Mouse (Mus musculus) WW6 (cell line): ENCODE measurements at regions not wholly inside any gene's neighbourhood (a gene's known extent, or its start where the extent isn't known, plus 50 kb on each side); places are given as distances from the start of the nearest gene placed in this dataset.
"Not testable (repeated sequence)": the region's sequence is repeated elsewhere in the genome, so short reads cannot be mapped to it uniquely, and the experiment has no call there.

Source experiments
- DNase-seq: peaks from one replicate; pipeline ENCODE4 v3.0.0-alpha.2; 2013; ENCODE audit warnings: low read depth, low spot score

DNA sequence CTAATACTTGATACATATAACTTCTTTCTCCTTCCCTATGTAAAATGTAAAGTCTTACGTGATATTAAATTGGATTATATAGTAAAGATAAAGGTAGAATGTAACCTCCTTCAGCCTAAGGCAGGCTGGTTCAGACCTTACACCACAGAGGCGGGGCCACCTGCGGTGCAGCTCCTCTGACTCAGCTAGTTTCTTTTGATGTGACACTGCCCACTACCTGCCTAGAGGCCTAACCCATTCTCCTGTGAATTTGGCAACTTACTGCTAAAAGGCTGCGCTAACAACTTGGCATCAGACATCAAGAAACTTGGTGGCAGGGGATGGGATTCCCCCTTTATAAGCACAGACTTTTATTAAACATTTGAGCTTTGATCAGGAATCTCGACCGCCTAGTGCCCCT is 74.5 kb downstream of the Aasdhppt start:
- DNase-seq, result no peak

DNA sequence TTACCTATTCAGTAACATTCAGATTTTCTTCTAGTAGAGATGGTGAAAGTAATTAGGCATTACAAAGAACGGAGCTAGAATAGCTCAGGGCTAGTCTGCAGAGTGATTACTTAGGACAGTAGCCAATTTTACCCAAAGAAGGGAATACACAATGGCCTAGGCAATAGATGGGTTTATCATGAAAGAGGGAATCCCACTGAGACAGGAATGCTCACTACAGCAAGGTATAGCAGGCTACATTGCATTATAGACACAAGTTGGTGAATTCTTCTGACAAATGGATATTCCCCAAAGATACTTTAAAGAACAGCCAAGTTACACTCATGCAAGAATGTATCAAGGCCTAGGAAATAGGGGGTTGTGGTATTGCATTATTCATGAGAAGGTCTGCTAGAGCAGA is 94.7 kb downstream of the Aasdhppt start:
- not testable (repeated sequence) for DNase-seq

DNA sequence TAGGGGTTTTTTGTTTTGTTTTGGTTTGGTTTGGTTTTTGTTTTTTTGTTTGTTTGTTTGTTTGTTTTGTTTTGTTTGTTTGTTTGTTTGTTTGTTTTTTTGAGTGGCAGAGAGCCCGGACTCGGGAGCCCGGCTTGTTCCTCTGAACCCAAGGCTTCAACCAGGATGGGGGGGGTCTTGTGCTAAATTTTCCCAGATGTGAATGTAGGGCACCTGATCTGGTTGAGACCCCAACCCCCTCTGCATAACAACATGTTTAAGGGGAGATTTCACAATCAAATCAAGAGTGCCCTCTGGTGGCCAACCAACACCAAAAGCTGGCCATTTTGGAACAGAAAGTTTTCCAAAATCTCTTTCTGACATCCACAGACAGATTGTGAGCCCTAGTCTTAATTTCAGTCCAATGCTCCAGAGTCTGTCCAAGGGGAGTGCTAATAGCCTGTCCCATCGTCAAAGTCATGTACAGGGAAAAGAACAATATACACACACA is 99.2 kb downstream of the Aasdhppt start:
- no peak for DNase-seq

DNA sequence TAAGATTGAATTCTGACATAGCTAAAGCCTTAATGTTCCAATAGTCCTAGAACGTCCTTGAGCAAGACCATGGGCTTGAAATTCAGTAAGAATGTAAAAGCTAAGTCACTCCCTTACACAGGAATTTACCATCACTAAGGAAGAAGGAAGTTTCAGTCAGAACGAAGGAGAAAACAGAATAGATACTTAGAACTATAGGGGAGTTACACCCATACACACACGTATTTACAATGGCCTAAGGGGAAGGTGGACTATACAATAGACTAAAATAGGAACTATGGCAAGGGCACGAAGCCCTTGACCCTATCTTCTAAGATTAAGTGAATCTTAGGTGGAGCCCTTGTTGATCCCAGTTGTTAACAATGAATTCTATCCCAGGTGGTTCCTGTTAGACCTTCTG is 116.5 kb downstream of the Aasdhppt start:
- DNase-seq, result not testable (repeated sequence)

DNA sequence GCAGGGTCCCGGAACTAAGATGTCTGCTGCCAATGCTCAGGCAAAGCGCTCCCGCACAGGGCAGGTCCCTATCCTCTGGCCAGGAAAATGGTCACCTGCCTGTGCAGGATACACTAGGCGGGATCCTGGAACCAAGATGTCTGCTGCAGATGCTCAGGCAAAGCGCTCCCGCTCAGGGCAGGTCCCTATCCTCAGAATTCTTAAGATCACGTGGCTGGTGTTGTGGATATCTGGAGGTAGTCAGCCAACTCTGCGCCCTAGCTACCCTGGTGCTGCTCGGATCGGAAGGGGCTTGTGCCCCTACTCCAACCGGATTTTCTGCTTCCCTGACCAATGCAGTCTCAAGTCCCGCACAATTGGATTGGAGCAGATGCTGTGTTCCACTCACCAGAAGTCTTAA is 153.3 kb downstream of the Aasdhppt start:
- peak; percentile 43 for DNase-seq

DNA sequence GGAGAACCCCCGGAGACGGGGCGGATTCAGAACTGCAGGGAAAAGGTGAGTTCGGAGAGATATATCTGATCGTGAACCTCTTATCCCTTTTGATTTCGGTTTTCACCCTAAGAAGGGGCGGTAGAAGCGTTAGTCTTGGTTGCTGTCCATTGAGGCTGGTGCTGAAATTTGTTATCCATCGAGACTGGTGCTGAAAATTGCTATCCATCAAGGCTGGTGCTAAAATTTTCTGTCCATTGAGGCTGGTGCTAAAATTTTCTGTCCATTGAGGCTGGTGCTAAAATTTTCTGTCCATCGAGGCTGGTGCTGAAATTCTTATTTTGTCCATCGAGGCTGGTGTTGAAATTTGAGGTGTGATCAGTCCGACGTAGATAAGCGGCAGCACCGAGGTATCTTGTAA is 170.4 kb downstream of the Aasdhppt start:
- not testable (repeated sequence) for DNase-seq

DNA sequence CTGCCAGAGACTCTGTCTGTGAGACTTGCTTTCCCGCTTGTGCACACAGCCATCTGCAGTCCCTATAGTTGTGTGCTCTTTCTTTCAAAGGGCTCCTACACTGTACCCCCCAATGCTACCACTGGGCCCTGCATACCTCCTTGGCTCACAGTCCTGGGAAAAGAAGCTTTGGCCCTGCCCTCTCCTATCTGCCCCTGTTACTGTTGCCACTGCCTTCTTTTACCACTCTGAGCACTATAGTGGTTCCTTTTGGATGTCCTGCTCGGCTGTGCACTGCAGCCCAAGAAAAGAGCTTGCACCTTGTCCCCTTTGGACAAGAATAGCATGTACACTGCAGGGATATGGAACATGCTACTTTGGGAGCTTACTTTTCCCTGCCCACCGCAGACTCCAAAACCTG is 216.8 kb downstream of the Aasdhppt start:
- DNase-seq, result no peak

DNA sequence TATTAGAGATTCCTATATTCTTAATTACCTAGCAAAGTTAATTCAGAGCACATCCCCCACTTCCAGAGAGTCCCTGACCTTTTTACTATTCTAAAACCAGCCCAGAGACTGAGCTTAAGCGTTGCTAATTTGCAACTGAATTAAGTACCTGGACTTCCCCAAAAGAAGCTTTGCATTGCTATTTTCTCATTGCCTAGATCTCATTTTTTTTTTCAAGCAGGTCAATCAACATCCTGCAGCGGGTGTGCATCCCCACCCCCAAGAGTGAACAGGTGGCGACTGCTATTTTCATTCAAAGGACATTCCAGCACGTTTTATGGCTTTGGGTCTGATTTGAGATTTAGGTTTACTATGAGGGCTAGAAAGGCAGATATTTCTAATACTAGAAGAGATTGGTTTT is 226.6 kb downstream of the Aasdhppt start:
- DNase-seq, result not testable (repeated sequence)

DNA sequence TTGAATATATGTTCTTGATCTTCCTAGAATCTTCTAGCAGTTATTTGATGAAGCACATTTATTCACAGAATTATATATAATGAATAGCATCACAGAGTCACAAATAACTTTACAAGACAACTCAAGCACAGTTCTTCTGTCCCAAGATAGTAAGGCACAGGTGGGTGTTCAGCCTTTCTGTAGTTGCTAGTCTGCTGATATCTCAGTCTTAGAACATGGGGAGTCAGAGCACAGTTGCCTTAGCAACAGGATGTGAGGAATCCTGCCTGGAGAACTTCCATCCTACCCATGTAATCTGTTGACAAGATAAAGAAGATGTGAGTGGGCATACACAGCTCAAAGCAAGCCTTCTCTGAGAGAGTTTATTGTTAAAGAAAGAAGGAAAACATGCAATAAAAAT is 248.2 kb downstream of the Aasdhppt start:
- no peak for DNase-seq

DNA sequence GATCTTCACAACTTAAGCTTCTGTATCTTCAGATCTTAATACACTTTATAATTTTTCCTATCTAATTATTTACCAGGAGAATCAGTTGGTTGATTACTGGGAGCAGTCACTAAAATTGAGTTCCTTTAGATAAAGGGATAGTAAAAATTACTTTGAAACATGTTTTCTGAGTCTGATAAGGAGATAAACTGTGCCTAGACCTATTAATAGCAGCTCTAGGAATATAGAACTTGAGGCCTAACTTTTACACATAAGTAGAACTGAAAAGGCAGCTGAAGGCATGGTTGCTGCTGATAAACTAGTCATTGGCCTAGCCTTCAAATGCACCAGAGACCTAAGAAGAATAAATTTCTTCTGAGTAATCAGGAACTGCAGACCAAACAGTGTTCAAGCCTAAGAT is 260.5 kb downstream of the Aasdhppt start:
- DNase-seq, result no peak

DNA sequence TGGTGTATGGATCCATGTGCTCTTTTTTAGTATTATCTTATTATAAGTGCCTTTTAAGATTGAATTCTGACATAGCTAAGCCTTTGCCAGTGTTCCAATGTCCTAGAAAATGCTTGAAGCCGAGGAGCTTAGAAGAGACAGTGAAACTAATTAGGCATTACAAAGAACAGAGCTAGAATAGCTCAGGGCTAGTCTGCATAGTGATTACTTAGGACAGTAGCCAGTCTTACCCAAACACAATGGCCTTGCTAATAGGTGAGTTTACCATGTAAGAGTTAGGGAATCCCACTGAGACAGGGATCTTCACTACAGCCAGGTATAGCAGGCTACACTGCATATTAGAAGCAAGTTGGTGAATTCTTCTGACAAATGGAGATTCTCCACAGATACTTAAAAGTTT is 261.6 kb downstream of the Aasdhppt start:
- not testable (repeated sequence) for DNase-seq

DNA sequence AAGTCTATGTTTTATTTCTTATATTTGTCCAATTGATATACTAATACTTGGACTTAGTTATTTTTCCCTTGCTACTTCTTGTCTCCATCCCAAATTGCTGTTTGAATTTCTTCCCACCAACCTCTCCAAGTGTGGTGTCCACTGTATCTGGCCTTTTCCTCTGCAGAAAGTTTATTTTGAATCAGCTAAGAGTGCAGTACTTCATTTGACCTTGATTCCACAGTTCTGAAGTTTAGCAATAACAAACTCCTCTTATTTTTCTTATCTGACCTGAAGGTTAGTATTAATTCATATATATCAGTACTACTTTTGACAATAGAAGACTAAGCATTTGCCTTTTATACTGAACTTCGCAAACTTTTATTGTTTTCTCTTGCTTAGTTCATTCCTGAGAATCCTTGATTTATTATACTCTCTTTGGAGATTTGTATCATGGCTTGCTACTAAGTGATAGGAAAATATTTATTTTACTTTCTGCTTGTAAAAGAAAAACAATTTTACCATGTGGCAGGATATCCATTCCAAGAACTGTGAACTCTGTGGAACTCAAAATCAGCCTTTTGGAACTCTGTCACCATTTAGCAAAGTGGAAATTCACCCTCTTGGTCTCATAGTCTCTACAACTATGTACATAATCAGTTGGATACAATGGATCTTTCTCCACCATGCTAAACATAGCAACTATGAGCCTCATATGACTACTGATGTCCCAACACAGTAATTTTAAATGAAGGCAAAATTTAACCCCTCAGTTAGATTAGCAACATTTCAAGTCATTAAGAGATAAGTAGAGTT is 268.2 kb downstream of the Aasdhppt start:
- DNase-seq, result no peak

DNA sequence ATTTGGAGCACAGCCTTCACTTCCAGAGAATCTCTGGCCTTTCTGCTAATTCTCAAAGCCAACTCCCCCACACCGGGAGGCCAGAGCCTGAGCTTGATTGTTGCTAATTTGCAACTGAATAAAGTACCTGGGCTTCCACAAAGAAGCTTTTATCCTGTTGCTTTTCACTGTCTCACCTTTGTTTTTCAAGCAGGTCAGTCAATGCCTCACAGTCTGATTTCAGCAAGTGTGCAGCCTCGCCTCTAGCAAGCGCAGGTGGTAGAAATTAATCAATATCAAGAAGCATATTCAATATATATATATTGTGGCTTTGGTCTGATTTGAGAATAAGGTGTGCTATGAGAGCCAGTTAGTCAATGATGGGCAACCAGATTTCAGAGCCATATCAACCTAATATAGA is 282.1 kb downstream of the Aasdhppt start:
- not testable (repeated sequence) for DNase-seq

DNA sequence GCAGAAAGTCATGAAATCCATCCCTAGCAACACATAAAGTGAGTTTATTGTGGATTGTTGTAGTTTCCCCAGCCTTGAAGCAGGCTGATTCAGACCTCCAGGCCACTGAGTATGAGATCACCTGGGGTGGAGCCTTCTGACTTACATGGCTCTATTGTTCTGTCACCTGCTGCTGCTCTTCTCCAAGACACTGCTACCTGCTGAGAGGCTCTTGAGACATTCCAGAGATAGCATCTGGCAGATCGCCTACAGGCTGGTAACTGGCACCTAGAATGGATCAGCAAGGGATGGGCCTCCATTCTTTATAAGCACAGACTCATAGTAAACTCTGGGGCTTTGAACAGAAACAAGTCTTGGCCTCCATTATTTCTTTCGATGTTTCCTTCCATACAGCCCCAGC is 289.2 kb downstream of the Aasdhppt start:
- no peak for DNase-seq

DNA sequence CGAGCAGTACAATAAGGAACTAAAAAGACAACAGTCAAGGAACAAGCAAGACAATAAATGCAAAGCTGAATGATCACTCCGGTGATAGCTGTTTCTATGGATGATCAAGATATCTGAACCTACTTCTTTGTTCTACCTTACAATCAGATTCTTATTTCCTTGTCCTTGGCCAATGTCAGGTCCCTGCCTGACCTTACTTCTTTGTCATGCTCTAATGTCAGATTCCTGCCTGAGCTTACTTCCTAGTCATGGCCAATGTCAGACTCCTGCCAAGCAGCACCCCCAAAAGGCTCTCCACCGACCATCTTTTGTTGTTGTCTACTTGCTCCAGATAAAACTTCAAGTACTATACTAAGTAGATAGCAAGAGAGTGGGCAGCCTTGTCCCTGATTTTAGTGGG is 312.6 kb downstream of the Aasdhppt start:
- no peak for DNase-seq

DNA sequence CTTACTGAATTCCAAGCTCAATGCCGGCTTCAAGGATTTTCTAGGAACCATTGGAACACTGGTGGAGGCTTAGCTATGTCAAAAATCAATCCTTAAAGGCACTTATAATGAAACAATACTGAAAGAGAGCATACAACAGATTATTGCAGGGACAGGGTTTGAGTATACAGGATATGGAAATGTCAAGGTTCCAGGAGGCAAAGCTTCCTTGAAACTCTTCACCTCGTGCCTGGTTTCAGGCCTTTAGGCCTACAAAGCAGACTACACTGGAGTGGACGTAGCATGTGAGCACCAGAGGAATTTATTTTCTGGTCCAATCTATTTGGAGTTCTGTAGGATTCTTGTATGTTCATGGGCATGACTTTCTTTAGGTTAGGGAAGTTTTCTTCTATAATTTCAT is 320.9 kb downstream of the Aasdhppt start:
- peak; percentile 11 for DNase-seq

DNA sequence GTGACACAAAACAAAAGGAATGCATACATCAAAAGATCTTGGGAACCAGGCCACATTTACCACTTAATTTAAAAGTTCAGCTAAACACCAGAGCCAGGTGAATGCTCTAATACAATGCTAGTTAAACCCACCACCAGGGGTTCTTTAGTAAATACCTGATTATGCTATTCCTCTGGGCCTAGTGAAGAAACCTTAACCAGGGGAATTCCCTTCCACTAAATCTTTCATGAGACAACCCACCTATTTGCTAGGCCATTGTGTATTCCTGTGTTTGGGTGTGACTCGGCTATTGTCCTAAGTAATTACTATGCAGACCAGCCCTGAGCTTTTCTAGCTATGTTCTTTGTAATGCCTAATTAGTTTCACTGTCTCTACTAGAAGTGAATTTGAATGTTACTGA is 321.3 kb downstream of the Aasdhppt start:
- peak; percentile 9 for DNase-seq
